Mouse (Mus musculus): ENCODE results near the gene Krt222.

DNA sequence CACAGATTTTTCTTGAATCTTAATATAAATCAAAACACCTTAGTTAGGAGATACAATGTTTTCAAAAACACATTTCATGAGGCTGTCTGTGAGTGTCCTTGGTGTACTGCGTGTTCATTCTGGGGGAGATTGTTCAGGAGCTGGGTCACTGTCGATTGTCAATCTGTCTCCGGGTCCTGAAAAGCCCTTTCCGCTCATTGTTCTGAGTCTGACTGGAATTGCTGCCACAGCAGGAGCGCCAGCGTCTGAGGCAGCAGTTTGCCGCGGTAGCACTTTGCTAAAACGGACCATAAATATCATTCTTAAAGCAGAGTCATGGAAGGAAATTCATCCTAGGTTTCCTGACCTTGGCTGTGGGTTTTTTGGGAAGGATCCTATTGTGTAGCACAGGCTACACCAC lies 21.9 kb upstream of the Krt222 start:
- TF ChIP-seq CTCF (IDR thresholded peaks at IDR 0.05; ENCODE audit: low read depth) = no peak
- no peak for TF ChIP-seq EP300 (IDR thresholded peaks at IDR 0.05; ENCODE audit: low read depth)

All from heart, postnatal 0 days (tissue).